Mouse (Mus musculus): ENCODE measurements around the gene Cntn4.

GRCm38 (mm10) chr6:106177546-106177945, 500.1 kb downstream of the Cntn4 start:
- TF ChIP-seq CTCF (IDR thresholded peaks at IDR 0.05; ENCODE audit: low read depth) (no peak), EP300 (IDR thresholded peaks at IDR 0.05; ENCODE audit: low read depth) (no peak)
